Mouse (Mus musculus) stomach, embryonic 14.5 days (tissue): ENCODE measurements around the gene Tmem268. TPM values are rescaled to one million over a fixed set of nuclear protein-coding genes. Genes with fewer than 3 reads are reported as not detected.
A peak's percentile ranks its signal among the peaks of the same experiment; 100 is the strongest.

Source experiments
- ATAC-seq: fragments of 200-750 bp; cut with Nextera tagmentation; 2 replicates; pipeline ENCODE4 v1.8.0; 2017; ENCODE audit warnings: low read depth, moderate TSS enrichment; ENCODE audit not compliant: insufficient number of reproducible peaks, insufficient read depth, low FRiP score
- H3K27ac ChIP-seq: fragments of 300-500 bp; sonication (generic); 2 replicates; pipeline ENCODE4 v1.5.1; 2014; ENCODE audit warnings: mild to moderate bottlenecking, low read length, moderate library complexity, mixed read lengths
- H3K27me3 ChIP-seq: fragments of 300-500 bp; sonication (generic); 2 replicates; pipeline ENCODE4 v1.6.1; 2014; ENCODE audit warnings: low read length, control low read depth, mixed read lengths; ENCODE audit not compliant: control insufficient read depth, insufficient read depth
- H3K36me3 ChIP-seq: fragments of 300-500 bp; sonication (generic); 2 replicates; pipeline ENCODE4 v1.6.1; 2014; ENCODE audit warnings: mild to moderate bottlenecking, control low read depth, low read length, moderate library complexity, mixed read lengths; ENCODE audit not compliant: control insufficient read depth, insufficient read depth
- H3K4me1 ChIP-seq: fragments of 300-500 bp; sonication (generic); 2 replicates; pipeline ENCODE4 v1.6.1; 2014; ENCODE audit warnings: low read length, control low read depth, mixed read lengths; ENCODE audit not compliant: control insufficient read depth, insufficient read depth
- H3K4me2 ChIP-seq: fragments of 300-500 bp; sonication (generic); replicated peaks from 2 replicates; pipeline ENCODE4 v1.6.1; 2014; ENCODE audit warnings: low read depth, low read length, control low read depth
- H3K4me3 ChIP-seq: fragments of 300-500 bp; sonication (generic); 2 replicates; pipeline ENCODE4 v1.5.1; 2014; ENCODE audit warnings: low read depth, low read length, control low read depth
- H3K9ac ChIP-seq: fragments of 300-500 bp; sonication (generic); replicated peaks from 2 replicates; pipeline ENCODE4 v1.6.1; 2014; ENCODE audit warnings: low read depth, mild to moderate bottlenecking, control low read depth, low read length, moderate library complexity, mixed read lengths
- H3K9me3 ChIP-seq: fragments of 300-500 bp; sonication (generic); 2 replicates; pipeline ENCODE4 v1.6.1; 2016; ENCODE audit warnings: low read depth, low read length, control low read depth; ENCODE audit not compliant: control insufficient read depth
- WGBS: fragments of 180-500 bp; shearing (Covaris S2); extraction: QIAGEN DNeasy Blood & Tissue Kit; methylation state at CpG from one replicate; pipeline ENCODE4 v1.1.7; 2014; 5-methylcytosine and 5-hydroxymethylcytosine counted together
- polyA plus RNA-seq: library from polyadenylated mRNA; unstranded; fragments of >200 nt; fragmentation: Nextera tagmentation; extraction: Ambion mirVana; gene quantifications from 2 replicates; pipeline ENCODE4 v1.2.1, GENCODE M21; 2014

Tmem268 gene
- polyA plus RNA-seq, 1 experiment from 2014 or later = 4.9 TPM

GRCm38 (mm10) chr4:63596010-63596409, 37.4 kb downstream of the Tmem268 start:
- H3K27me3 ChIP-seq = no peaks in the 10 kb centered on the region
- 93% methylated on average over 4 of the region's 4 CpGs for WGBS
- no peaks in the 10 kb centered on the region for H3K36me3 ChIP-seq
- H3K4me3 ChIP-seq = no peak overlapping the region
- no peak overlapping the region for H3K9ac ChIP-seq
- no peak for ATAC-seq
- no peaks in the 10 kb centered on the region for H3K9me3 ChIP-seq
- H3K4me2 ChIP-seq = no peak overlapping the region
- no peak overlapping the region for H3K27ac ChIP-seq
- 0 out of 2 replicates have a peak, but pooled peaks cover 11% of the 10 kb centered on the region for H3K4me1 ChIP-seq

DNA sequence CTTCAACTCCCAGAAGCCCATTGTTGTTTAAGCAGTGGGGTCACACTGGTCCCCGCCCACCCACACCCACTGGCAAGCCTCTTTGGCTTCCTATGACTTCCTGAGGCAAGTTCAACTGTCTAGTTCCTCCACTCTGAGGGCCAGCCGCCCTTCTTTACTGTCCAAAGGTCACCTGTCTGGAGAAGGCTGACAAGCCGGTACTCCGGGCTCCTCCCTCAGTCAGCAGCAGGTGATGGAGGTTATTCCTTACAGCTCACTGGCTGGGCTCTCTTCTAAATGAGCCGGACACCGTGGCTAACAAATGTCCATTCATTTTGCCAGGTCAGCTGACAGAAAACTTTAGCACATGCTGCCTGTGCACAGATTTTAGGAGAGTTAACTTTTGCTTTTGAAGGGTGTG, 42.2 kb downstream of the Tmem268 start:
- ATAC-seq = peak; percentile 78; the same call in 1 of the 2 replicates
- no peaks in the 10 kb centered on the region for H3K9me3 ChIP-seq
- H3K9ac ChIP-seq = no peak overlapping the region
- H3K36me3 ChIP-seq = no peaks in the 10 kb centered on the region
- 64% methylated on average over 6 of the region's 6 CpGs for WGBS
- no peak overlapping the region for H3K4me3 ChIP-seq
- H3K4me2 ChIP-seq = no peak overlapping the region
- no peaks in the 10 kb centered on the region for H3K27me3 ChIP-seq
- no peak overlapping the region for H3K27ac ChIP-seq
- H3K4me1 ChIP-seq = no peaks in the 10 kb centered on the region

GRCm38 (mm10) chr4:63601263-63601662, 42.7 kb downstream of the Tmem268 start:
- Histone ChIP-seq H3K4me1 (no peaks in the 10 kb centered on the region), H3K4me2 (no peak overlapping the region), H3K9ac (no peak overlapping the region), H3K4me3 (no peak overlapping the region), H3K27me3 (no peaks in the 10 kb centered on the region), H3K36me3 (no peaks in the 10 kb centered on the region), H3K9me3 (no peaks in the 10 kb centered on the region), H3K27ac (no peak overlapping the region)
- no peak for ATAC-seq

DNA sequence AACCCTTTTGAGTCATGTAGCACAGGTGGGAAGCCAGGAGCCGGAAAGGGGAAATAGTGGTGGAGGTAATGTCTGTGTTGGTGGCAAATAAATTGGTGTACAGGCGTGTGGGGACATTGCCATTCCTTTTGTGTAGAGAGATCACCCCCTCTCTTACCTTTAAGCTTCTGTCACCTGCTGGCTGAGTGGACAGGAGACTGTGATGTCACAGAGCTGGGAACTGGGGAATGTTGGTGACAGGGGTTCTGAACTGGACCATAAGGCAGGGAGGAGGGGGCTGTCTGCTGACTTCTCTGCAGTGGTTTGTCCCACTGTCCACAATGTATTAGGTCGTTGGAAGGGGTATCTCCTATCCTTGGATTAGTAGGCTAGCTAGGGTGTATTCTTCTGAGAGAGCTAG, 46.4 kb downstream of the Tmem268 start, which contains the start of gene Gm11213:
Gene Gm11213 (minus strand): TSS at position 317 of the 400 bp plus-strand sequence.
- Histone ChIP-seq H3K27ac (no peak within 1 kb of the TSS), H3K36me3 (no peaks in the 10 kb centered on the region), H3K9ac (no peak within 1 kb of the TSS), H3K4me2 (no peak within 1 kb of the TSS), H3K27me3 (no peaks in the 10 kb centered on the region), H3K9me3 (no peaks in the 10 kb centered on the region), H3K4me3 (no peak within 1 kb of the TSS), H3K4me1 (no peaks in the 10 kb centered on the region)
- WGBS = 88% methylated on average over 3 of the region's 3 CpGs
- no peak for ATAC-seq

DNA sequence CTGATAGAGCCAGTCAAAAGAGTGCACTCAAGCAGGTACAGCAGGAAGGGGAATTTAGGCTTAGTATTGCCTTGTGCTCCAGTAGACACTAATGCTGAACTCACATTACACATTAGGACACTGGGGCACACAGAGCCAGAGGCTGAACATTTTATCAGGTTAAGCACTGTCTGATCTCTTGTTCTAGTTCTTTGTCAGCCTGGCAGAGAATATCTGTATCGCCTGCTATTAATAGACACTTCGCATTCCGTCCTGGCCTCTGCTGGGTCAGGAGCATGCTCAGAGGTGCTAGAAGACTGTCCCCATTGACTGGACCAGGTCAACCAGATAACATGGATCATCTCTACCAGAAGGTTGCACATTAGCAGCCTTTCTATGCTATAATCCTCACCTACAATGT, 47.0 kb downstream of the Tmem268 start:
- ATAC-seq = no peak
- Histone ChIP-seq H3K27ac (no peak overlapping the region), H3K4me2 (no peak overlapping the region), H3K36me3 (no peaks in the 10 kb centered on the region), H3K4me3 (no peak overlapping the region), H3K9me3 (no peaks in the 10 kb centered on the region), H3K27me3 (no peaks in the 10 kb centered on the region), H3K4me1 (no peaks in the 10 kb centered on the region), H3K9ac (no peak overlapping the region)
- WGBS = 93% methylated on average over 3 of the region's 3 CpGs

DNA sequence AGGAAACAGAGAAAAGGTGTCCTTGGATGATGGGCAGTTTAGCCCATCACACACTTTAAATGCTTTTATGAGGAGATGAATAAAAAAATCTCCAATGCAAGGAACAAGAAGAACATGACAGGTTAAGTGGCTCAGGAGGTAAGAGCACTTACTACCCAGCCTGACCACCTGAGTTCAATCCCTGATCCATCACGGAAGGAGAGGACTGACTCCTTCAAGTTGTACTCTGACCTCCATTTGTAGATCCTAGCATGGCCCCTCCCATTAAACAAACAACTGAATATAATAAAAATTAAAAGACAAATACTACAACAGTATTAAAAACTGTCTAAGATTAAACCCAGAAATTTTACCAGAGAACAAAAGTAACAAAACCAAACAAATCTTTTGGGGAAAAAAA, 47.4 kb downstream of the Tmem268 start:
- H3K9me3 ChIP-seq = no peaks in the 10 kb centered on the region
- 62% methylated on average over 1 of the region's 1 CpGs for whole genome bisulfite sequencing
- no peaks in the 10 kb centered on the region for H3K4me1 ChIP-seq
- H3K36me3 ChIP-seq = no peaks in the 10 kb centered on the region
- H3K4me2 ChIP-seq = no peak overlapping the region
- H3K27ac ChIP-seq = no peak overlapping the region
- H3K4me3 ChIP-seq = no peak overlapping the region
- no peaks in the 10 kb centered on the region for H3K27me3 ChIP-seq
- H3K9ac ChIP-seq = no peak overlapping the region
- ATAC-seq = no peak

DNA sequence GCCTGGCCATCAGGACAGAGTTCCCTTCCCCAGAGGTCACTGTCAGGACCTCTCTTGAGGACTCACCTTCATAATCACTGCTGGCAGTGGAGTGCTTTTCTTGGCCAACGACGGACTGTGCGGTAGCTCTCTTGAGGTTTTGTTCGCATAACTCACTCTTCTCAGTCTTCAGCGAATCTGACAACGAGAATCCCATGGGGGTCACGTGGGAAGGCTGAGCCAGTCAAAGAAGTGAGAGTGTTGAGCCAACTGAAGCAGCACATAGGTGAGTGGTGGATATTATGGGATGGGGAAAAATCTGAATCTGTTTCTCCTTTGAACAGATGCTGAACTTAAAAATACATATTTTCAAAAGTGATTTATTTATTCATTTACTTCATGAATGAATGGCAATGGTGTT, 49.8 kb downstream of the Tmem268 start:
- no peak overlapping the region for H3K9ac ChIP-seq
- no peak for ATAC-seq
- H3K27ac ChIP-seq = no peak overlapping the region
- no peaks in the 10 kb centered on the region for H3K27me3 ChIP-seq
- no peaks in the 10 kb centered on the region for H3K9me3 ChIP-seq
- H3K4me2 ChIP-seq = no peak overlapping the region
- WGBS = 82% methylated on average over 7 of the region's 7 CpGs
- no peaks in the 10 kb centered on the region for H3K4me1 ChIP-seq
- H3K36me3 ChIP-seq = no peaks in the 10 kb centered on the region
- H3K4me3 ChIP-seq = no peak overlapping the region

GRCm38 (mm10) chr4:63621861-63622260, 63.3 kb downstream of the Tmem268 start:
- Histone ChIP-seq H3K4me1 (no peaks in the 10 kb centered on the region), H3K9ac (no peak overlapping the region), H3K36me3 (no peaks in the 10 kb centered on the region), H3K4me2 (no peak overlapping the region), H3K27me3 (no peaks in the 10 kb centered on the region), H3K27ac (no peak overlapping the region), H3K4me3 (no peak overlapping the region), H3K9me3 (no peaks in the 10 kb centered on the region)
- ATAC-seq = no peak
- 68% methylated on average over 2 of the region's 2 CpGs for WGBS

- Histone ChIP-seq H3K4me1 (no peaks in the 10 kb centered on the region), H3K4me3 (no peak within 1 kb of the TSS), H3K9me3 (no peaks in the 10 kb centered on the region), H3K4me2 (no peak within 1 kb of the TSS), H3K27me3 (no peaks in the 10 kb centered on the region), H3K36me3 (no peaks in the 10 kb centered on the region), H3K9ac (no peak within 1 kb of the TSS), H3K27ac (no peak within 1 kb of the TSS)
- WGBS = 43% methylated on average over 5 of the region's 5 CpGs
- no peak for ATAC-seq
These were observed 63.8 kb downstream of the Tmem268 start, which contains the start of gene Tex48 for GRCm38 (mm10) chr4:63622378-63622835. Gene Tex48, minus strand, starts transcription at chr4:63622428.
